Mouse (Mus musculus) midbrain, embryonic 16.5 days (tissue): ENCODE measurements at regions not wholly inside any gene's neighbourhood (a gene's known extent, or its start where the extent isn't known, plus 50 kb on each side); places are given as distances from the start of the nearest gene placed in this dataset.

Source experiments
- ATAC-seq: fragments of 200-750 bp; cut with Nextera tagmentation; 2 replicates; pipeline ENCODE4 v1.8.0; 2017; ENCODE audit warnings: moderate TSS enrichment
- H3K27ac ChIP-seq: fragments of 300-500 bp; sonication (generic); 2 replicates; pipeline ENCODE4 v1.5.1; 2014; ENCODE audit warnings: mild to moderate bottlenecking, low read length, mixed read lengths
- H3K27me3 ChIP-seq: fragments of 300-500 bp; sonication (generic); 2 replicates; pipeline ENCODE4 v1.6.1; 2014; ENCODE audit warnings: low read depth, low read length, mixed read lengths; ENCODE audit not compliant: control insufficient read depth, insufficient read depth
- H3K36me3 ChIP-seq: fragments of 300-500 bp; sonication (generic); 2 replicates; pipeline ENCODE4 v1.6.1; 2014; ENCODE audit warnings: mild to moderate bottlenecking, low read length, moderate library complexity, mixed read lengths; ENCODE audit not compliant: control insufficient read depth, insufficient read depth
- H3K4me1 ChIP-seq: fragments of 300-500 bp; sonication (generic); 2 replicates; pipeline ENCODE4 v1.6.1; 2014; ENCODE audit warnings: mild to moderate bottlenecking, low read length, mixed read lengths; ENCODE audit not compliant: control insufficient read depth, insufficient read depth
- H3K4me2 ChIP-seq: fragments of 300-500 bp; sonication (generic); 2 replicates; pipeline ENCODE4 v1.6.1; 2014; ENCODE audit warnings: mild to moderate bottlenecking, low read length, mixed read lengths
- H3K4me3 ChIP-seq: fragments of 300-500 bp; sonication (generic); 2 replicates; pipeline ENCODE4 v1.5.1; 2014; ENCODE audit warnings: low read depth, mild to moderate bottlenecking, low read length, moderate library complexity, mixed read lengths
- H3K9ac ChIP-seq: fragments of 300-500 bp; sonication (generic); 2 replicates; pipeline ENCODE4 v1.6.1; 2014; ENCODE audit warnings: low read depth, low read length, mixed read lengths
- H3K9me3 ChIP-seq: fragments of 300-500 bp; sonication (generic); replicated peaks from 2 replicates; pipeline ENCODE4 v1.6.1; 2014; ENCODE audit warnings: mild to moderate bottlenecking, low read length, mixed read lengths; ENCODE audit not compliant: control insufficient read depth, poor library complexity, severe bottlenecking
- WGBS: fragments of 180-500 bp; shearing (Covaris S2); extraction: QIAGEN DNeasy Blood & Tissue Kit; methylation state at CpG from one replicate; pipeline ENCODE4 v1.1.7; 2014; 5-methylcytosine and 5-hydroxymethylcytosine counted together

DNA sequence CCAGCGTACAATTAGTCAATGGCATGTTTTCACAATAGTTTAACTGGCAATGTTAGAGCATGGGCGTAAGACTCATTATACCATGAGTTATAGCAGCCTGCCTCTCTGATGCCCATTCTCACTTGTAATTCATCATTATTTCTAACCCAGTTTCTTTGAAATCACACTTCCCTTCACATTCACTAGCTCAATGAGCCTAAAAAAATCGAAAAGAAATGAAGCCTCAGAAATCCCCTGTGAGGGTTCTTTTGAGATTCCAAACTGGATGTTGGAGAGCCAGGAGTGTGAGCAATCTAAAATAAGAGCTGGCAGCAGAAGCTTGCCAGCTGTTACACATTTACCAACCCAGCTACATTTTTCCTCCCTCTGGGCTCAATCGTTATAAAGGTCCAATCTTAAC, 93.9 kb upstream of the Cav2 start:
- 63% methylated on average over 4 of the region's 4 CpGs for WGBS
- no peak; the same call in 1 of the 2 replicates for ATAC-seq

DNA sequence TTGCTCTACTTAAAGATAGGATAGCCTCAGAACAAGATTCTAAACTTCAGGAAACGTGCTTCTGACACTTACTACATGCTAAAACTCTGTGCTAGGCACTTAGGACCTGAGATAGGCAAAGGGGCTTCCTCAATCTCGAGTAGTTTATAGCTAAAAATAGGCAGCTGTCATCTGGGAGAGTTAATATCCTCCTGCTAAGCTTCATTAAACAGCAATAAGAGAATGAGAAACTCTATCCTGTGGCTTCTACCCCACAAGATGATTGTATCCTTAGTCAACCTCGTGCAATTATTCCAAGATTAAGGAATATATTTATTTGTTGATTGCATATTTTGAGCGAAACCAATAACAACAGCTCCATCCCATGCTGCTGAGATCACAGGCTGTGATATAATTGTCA, 85.4 kb upstream of the Cav2 start:
- Histone ChIP-seq H3K4me2 (no peak overlapping the region), H3K4me1 (no peaks in the 10 kb centered on the region), H3K9ac (no peak overlapping the region), H3K36me3 (no peaks in the 10 kb centered on the region), H3K9me3 (no peaks in the 10 kb centered on the region), H3K27ac (no peak overlapping the region), H3K27me3 (no peaks in the 10 kb centered on the region), H3K4me3 (no peak overlapping the region)
- no peak for ATAC-seq
- WGBS: 59% methylated on average over 4 of the region's 4 CpGs

More for the DNA sequence above, 93.9 kb upstream of the Cav2 start:
- Histone ChIP-seq H3K4me1 (no peaks in the 10 kb centered on the region), H3K27me3 (no peaks in the 10 kb centered on the region), H3K9me3 (no peaks in the 10 kb centered on the region), H3K4me2 (no peak overlapping the region), H3K4me3 (no peak overlapping the region), H3K36me3 (no peaks in the 10 kb centered on the region), H3K9ac (no peak overlapping the region), H3K27ac (no peak overlapping the region)

DNA sequence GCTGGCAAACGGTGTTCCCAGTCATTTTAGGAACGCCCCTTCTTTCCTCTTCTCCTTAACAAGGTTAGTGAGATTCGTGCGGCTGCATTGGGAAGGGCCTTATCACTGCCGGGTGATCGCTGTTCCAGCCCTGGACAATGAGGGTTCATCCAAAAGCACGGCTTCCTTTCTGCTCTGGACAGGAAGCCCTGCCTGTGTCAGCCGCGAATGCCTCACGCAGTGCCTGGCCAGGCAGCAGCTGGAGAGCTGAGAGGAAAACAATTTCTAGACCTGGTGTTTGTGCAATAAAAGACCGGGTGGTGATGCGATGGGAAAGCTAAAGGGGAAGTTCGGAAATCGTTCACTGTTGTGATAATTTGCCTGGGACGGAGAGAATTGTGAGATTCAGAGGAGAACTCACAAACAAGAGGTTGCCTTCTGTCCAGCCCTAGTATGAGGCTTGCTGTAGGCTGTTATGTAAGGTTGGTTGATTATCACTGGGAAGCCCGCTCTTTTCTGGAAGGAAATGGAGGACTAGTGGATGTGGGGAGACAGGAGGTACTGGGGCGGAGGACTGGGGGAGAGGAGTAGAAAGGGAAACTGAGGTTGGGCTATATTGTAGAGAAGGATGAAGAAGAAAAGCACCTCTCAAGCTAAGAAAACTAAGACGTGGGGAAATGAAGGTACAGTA, 83.1 kb upstream of the Cav2 start:
- no peaks in the 10 kb centered on the region for H3K36me3 ChIP-seq
- no peak overlapping the region for H3K27ac ChIP-seq
- H3K4me3 ChIP-seq: no peak overlapping the region
- H3K9ac ChIP-seq: no peak overlapping the region
- 78% methylated on average over 18 of the region's 18 CpGs for WGBS
- H3K27me3 ChIP-seq: no peaks in the 10 kb centered on the region
- H3K9me3 ChIP-seq: no peaks in the 10 kb centered on the region
- no peak for ATAC-seq
- H3K4me2 ChIP-seq: no peak overlapping the region
- H3K4me1 ChIP-seq: no peaks in the 10 kb centered on the region

DNA sequence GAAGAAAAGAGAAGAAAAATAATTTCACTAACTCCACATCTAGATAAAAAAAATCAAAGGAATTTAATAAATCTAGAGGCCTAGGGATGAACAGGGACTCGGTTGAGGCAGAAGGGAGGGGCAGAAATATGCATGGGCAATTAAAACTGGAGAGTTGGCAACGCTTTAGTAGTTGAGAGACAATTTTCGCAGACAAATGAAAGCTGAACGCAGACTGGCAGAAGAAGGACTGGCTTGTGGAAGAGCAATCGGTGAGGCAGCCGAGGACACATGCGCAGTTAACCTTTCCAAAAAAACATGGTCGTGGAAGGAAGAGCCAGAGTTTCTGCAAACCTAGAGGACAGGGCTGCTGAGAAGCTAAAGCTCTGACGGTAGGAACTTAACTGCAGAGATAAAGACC, 82.1 kb upstream of the Cav2 start:
- Histone ChIP-seq H3K9ac (no peak overlapping the region), H3K4me2 (no peak overlapping the region), H3K36me3 (no peaks in the 10 kb centered on the region), H3K27ac (no peak overlapping the region), H3K9me3 (no peaks in the 10 kb centered on the region), H3K27me3 (no peaks in the 10 kb centered on the region), H3K4me1 (no peaks in the 10 kb centered on the region), H3K4me3 (no peak overlapping the region)
- no peak for ATAC-seq
- 80% methylated on average over 9 of the region's 9 CpGs for WGBS

DNA sequence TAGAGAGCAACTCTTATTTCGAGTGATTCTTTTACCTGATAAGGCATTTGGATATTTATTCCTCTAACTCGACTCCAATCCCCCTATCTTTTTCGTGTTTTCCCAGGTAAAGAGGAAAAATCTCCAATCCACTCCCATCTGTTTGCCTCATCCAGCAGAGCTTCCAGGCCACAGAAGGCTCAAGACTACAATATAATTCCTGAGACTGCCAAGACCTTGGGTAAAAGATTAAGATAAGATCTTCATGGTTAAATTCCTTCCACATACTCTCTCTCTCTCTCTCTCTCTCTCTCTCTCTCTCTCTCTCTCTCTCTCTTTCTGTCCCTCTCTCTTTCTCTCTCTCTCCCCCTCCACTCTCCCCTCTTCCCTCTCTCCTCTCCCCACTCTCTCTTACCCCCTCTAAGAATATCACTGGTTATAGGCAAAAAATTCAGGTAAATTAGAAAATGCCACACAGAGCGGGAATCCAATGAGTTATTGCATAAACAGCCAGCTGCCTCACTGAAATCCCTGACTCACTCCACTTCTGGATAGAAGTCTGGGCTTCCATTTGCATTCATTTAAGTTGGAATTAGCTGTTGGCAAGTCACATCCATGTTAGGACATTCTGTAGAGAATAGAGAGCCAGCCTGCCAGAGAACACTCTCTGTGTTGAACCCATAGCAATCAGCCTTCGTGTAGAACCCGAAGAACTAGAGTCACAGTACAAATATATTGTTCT, 78.9 kb upstream of the Cav2 start:
- Histone ChIP-seq H3K27ac (no peak overlapping the region), H3K9ac (no peak overlapping the region), H3K9me3 (no peaks in the 10 kb centered on the region), H3K4me3 (no peak overlapping the region), H3K4me2 (no peak overlapping the region), H3K27me3 (no peaks in the 10 kb centered on the region), H3K36me3 (no peaks in the 10 kb centered on the region), H3K4me1 (peaks cover 3% of the 10 kb centered on the region; the same call in 1 of the 2 replicates)
- no peak for ATAC-seq
- 87% methylated on average over 6 of the region's 6 CpGs for WGBS

DNA sequence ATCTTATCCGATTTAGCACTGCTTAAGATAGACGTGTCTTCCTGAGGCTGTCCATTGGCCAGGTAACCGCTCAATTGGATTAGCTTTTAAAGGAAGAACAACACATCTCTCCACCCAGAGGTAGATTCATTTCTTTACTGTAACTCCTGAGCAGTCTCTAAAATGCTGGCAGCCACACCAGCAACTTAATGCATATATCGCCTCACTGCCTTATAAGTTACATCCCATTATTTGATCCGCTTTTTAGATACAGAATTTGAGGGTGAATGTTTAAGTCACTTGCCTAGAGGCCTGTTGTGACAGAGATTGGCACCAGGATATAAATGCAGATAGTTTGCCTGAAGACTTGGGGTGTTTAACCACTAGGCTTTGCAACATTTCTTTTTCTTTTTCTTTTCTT, 77.7 kb upstream of the Cav2 start:
- WGBS: 91% methylated on average over 5 of the region's 5 CpGs
- Histone ChIP-seq H3K4me3 (no peak overlapping the region), H3K4me2 (no peak overlapping the region), H3K9ac (no peak overlapping the region), H3K4me1 (peaks cover 3% of the 10 kb centered on the region; the same call in 1 of the 2 replicates), H3K9me3 (no peaks in the 10 kb centered on the region), H3K27ac (no peak overlapping the region), H3K27me3 (no peaks in the 10 kb centered on the region), H3K36me3 (no peaks in the 10 kb centered on the region)
- ATAC-seq: no peak

DNA sequence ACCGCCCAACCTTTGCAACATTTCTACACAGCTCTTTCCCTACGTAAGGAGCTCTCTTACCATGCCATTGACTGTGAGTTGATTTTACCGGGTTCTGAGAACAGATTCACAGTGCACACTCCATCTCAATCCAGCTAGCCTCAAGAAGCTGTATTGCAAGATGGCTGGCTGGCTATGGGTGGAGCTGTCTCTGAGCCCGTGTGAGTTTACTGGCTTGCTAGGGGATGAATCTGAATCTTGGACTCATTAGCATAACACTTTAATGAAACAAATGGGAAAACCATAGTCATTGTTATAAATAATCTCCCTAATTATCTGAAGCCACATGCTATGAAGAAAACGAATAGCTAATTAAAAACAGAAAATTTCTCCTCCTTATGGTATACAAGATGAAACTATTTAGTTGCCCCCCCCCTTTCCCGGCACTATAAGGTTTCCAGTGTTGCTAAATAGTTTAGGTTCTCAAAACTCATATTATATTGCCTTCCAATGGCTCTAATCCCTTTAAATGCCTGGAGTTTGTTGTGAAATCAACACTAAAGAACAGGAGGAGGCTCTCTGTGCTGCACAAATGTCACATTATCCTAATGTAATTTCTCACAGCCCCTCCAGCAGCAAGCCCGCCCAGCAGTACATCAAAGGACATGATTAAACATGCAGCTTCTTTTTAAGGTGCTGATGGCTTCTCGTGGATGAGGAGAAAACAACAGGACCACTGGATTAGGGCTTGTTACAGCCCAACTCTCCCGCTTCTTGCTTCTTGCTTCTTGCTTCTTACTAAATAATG, 76.9 kb upstream of the Cav2 start:
- H3K36me3 ChIP-seq: no peaks in the 10 kb centered on the region
- H3K4me3 ChIP-seq: no peak overlapping the region
- H3K9ac ChIP-seq: no peak overlapping the region
- H3K9me3 ChIP-seq: no peaks in the 10 kb centered on the region
- H3K4me1 ChIP-seq: peaks cover 3% of the 10 kb centered on the region; the same call in 1 of the 2 replicates
- H3K27ac ChIP-seq: no peak overlapping the region
- 46% methylated on average over 9 of the region's 9 CpGs for WGBS
- H3K27me3 ChIP-seq: no peaks in the 10 kb centered on the region
- H3K4me2 ChIP-seq: no peak overlapping the region
- ATAC-seq: peak; percentile 48; the same call in 1 of the 2 replicates

DNA sequence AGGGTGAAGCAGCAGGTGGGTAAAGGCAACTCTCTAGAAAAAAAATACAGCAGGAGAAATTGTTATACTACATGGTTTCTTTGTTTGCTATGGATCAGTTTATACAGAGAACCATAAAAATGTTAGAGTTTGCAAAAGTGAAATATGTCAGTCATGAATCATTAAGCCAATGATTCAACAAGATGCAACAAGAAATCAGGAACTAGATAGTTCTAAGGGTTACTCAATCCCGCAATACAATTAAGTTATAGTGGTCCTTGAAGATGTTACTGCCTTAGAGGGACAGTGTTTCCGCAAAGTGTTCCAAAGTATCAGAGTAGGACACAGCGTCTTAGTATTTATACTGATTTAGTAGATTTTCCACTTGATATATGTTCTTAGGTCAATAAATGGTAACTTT, 74.1 kb upstream of the Cav2 start:
- Histone ChIP-seq H3K4me3 (no peak overlapping the region), H3K27ac (no peak overlapping the region), H3K4me1 (peaks cover 3% of the 10 kb centered on the region; the same call in 1 of the 2 replicates), H3K36me3 (no peaks in the 10 kb centered on the region), H3K27me3 (no peaks in the 10 kb centered on the region), H3K9me3 (no peaks in the 10 kb centered on the region), H3K4me2 (no peak overlapping the region), H3K9ac (no peak overlapping the region)
- WGBS: 100% methylated on average over 3 of the region's 3 CpGs
- ATAC-seq: no peak

DNA sequence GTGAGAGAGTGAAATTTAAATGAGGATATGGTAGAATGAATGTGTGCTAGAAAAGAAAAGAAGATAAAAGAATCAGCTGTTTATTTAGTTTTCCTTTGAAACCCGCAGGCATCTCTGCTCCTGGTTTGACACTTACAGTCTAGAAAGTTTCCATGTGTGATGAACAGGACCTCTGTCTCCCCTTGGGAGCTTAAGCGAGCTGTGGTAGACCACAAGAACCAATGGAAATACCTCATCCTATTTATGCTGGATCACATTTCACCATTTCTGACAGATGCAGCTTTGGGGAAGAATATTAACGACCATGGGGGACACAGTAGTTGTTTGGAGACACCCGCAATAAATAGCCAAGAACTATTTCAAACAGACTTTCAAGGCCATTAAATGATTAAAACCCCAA, 71.2 kb upstream of the Cav2 start:
- Histone ChIP-seq H3K27me3 (no peaks in the 10 kb centered on the region), H3K9me3 (no peaks in the 10 kb centered on the region), H3K27ac (no peak overlapping the region), H3K9ac (no peak overlapping the region), H3K4me1 (no peaks in the 10 kb centered on the region), H3K4me3 (no peak overlapping the region), H3K4me2 (no peak overlapping the region), H3K36me3 (no peaks in the 10 kb centered on the region)
- ATAC-seq: no peak
- WGBS: 65% methylated on average over 4 of the region's 4 CpGs
